Mouse (Mus musculus): Measurements from ENCODE around the gene Ankrd52.
"Not testable (repeated sequence)": the region's sequence is repeated elsewhere in the genome, so short reads cannot be mapped to it uniquely, and the experiment has no call there.

The Ankrd52 gene

GRCm38 (mm10) chr10:128376455-128377211 lies at the start of gene Ankrd52:
Ankrd52 (plus strand) TSS chr10:128377115.
- peak; percentile 87 for DNase-seq (ENCODE audit: low spot score in 2 of 2)

GRCm38 (mm10) chr10:128327610-128328009 lies 49.3 kb upstream of the Ankrd52 start:
- DNase-seq (ENCODE audit: low spot score in 2 of 2), result no peak

GRCm38 (mm10) chr10:128332358-128333249 lies 44.3 kb upstream of the Ankrd52 start:
- not testable (repeated sequence) for DNase-seq (ENCODE audit: low spot score in 2 of 2)

- peak in 1 of 2 experiments; percentile 75 for DNase-seq (ENCODE audit: low spot score in 2 of 2)
Measured at GRCm38 (mm10) chr10:128335582-128335981, 41.3 kb upstream of the Ankrd52 start.

GRCm38 (mm10) chr10:128336195-128336594 lies 40.7 kb upstream of the Ankrd52 start:
- no peak for DNase-seq (ENCODE audit: low spot score in 2 of 2)

GRCm38 (mm10) chr10:128336597-128336996 lies 40.3 kb upstream of the Ankrd52 start:
- no peak for DNase-seq (ENCODE audit: low spot score in 2 of 2)

GRCm38 (mm10) chr10:128337306-128338181 lies 39.4 kb upstream of the Ankrd52 start, which contains the start of gene Cs:
Cs (plus strand) TSS chr10:128337734.
- peak; percentile 97 to 98 for DNase-seq (ENCODE audit: low spot score in 2 of 2)

GRCm38 (mm10) chr10:128338415-128338814 lies 38.5 kb upstream of the Ankrd52 start:
- DNase-seq (ENCODE audit: low spot score in 2 of 2), result no peak

GRCm38 (mm10) chr10:128338948-128339347 lies 38.0 kb upstream of the Ankrd52 start:
- DNase-seq (ENCODE audit: low spot score in 2 of 2), result peak; percentile 30 to 44

GRCm38 (mm10) chr10:128340257-128340656 lies 36.7 kb upstream of the Ankrd52 start:
- DNase-seq (ENCODE audit: low spot score in 2 of 2), result no peak

GRCm38 (mm10) chr10:128343436-128343835 lies 33.5 kb upstream of the Ankrd52 start:
- DNase-seq (ENCODE audit: low spot score in 2 of 2), result no peak

- peak; percentile 85 to 86 for DNase-seq (ENCODE audit: low spot score in 2 of 2)
Measured at GRCm38 (mm10) chr10:128344568-128345275, 32.2 kb upstream of the Ankrd52 start.

- DNase-seq (ENCODE audit: low spot score in 2 of 2), result no peak
Measured at GRCm38 (mm10) chr10:128347541-128347940, 29.4 kb upstream of the Ankrd52 start.

GRCm38 (mm10) chr10:128358796-128359195 lies 18.1 kb upstream of the Ankrd52 start:
- DNase-seq (ENCODE audit: low spot score in 2 of 2), result peak in 1 of 2 experiments; percentile 44

GRCm38 (mm10) chr10:128359226-128359625 lies 17.7 kb upstream of the Ankrd52 start:
- no peak for DNase-seq (ENCODE audit: low spot score in 2 of 2)

- DNase-seq (ENCODE audit: low spot score in 2 of 2), result no peak
Measured at GRCm38 (mm10) chr10:128361836-128362235, 15.1 kb upstream of the Ankrd52 start.

- peak in 1 of 2 experiments; percentile 58 for DNase-seq (ENCODE audit: low spot score in 2 of 2)
Measured at GRCm38 (mm10) chr10:128362568-128362967, 14.3 kb upstream of the Ankrd52 start.

- peak in 1 of 2 experiments; percentile 87 for DNase-seq (ENCODE audit: low spot score in 2 of 2)
Measured at GRCm38 (mm10) chr10:128367899-128368401, 9.0 kb upstream of the Ankrd52 start.

GRCm38 (mm10) chr10:128368402-128369217 lies 8.3 kb upstream of the Ankrd52 start, which contains the start of gene Coq10a:
Coq10a (minus strand) TSS chr10:128368997.
- peak; percentile 94 to 96 for DNase-seq (ENCODE audit: low spot score in 2 of 2)

- DNase-seq (ENCODE audit: low spot score in 2 of 2), result no peak
Measured at GRCm38 (mm10) chr10:128369218-128369543, 7.7 kb upstream of the Ankrd52 start.

Data from heart, adult 9 months (tissue).